Mouse (Mus musculus) forebrain, embryonic 15.5 days (tissue): Measurements from ENCODE around the gene Nptx2. TPM values are rescaled to one million over a fixed set of nuclear protein-coding genes. Genes with fewer than 3 reads are reported as not detected.
A peak's percentile ranks its signal among the peaks of the same experiment; 100 is the strongest.

Experiments
- ATAC-seq: fragments of 200-750 bp; cut with Nextera tagmentation; replicated peaks from 2 replicates; pipeline ENCODE4 v1.8.0; 2017; ENCODE audit warnings: mild to moderate bottlenecking, moderate TSS enrichment, moderate library complexity
- H3K27ac ChIP-seq: fragments of 300-500 bp; sonication (generic); replicated peaks from 2 replicates; pipeline ENCODE4 v1.5.1; 2015; ENCODE audit warnings: mild to moderate bottlenecking, inconsistent platforms
- H3K27me3 ChIP-seq: fragments of 300-500 bp; sonication (generic); 2 replicates; pipeline ENCODE4 v1.6.1; 2015; ENCODE audit warnings: inconsistent platforms
- H3K36me3 ChIP-seq: fragments of 300-500 bp; sonication (generic); 2 replicates; pipeline ENCODE4 v1.6.1; 2015; ENCODE audit warnings: mild to moderate bottlenecking, inconsistent platforms
- H3K4me1 ChIP-seq: fragments of 300-500 bp; sonication (generic); 2 replicates; pipeline ENCODE4 v1.6.1; 2015; ENCODE audit warnings: inconsistent platforms
- H3K4me2 ChIP-seq: fragments of 300-500 bp; sonication (generic); replicated peaks from 2 replicates; pipeline ENCODE4 v1.6.1; 2015; ENCODE audit warnings: mild to moderate bottlenecking, inconsistent platforms
- H3K4me3 ChIP-seq: fragments of 300-500 bp; sonication (generic); 2 replicates; pipeline ENCODE4 v1.5.1; 2015; ENCODE audit warnings: mild to moderate bottlenecking, inconsistent platforms
- H3K9ac ChIP-seq: fragments of 300-500 bp; sonication (generic); replicated peaks from 2 replicates; pipeline ENCODE4 v1.6.1; 2015; ENCODE audit warnings: mild to moderate bottlenecking, inconsistent platforms
- H3K9me3 ChIP-seq: fragments of 300-500 bp; sonication (generic); 2 replicates; pipeline ENCODE4 v1.6.1; 2016; ENCODE audit warnings: inconsistent platforms
- WGBS: fragments of 180-500 bp; shearing (Covaris S2); methylation state at CpG from one replicate; pipeline ENCODE4 v1.1.7; 2015; ENCODE audit warnings: mixed read lengths; 5-methylcytosine and 5-hydroxymethylcytosine counted together
- polyA plus RNA-seq: library from polyadenylated mRNA; unstranded; fragments of >200 nt; fragmentation: Nextera tagmentation; extraction: Ambion mirVana; gene quantifications from 2 replicates; pipeline ENCODE4 v1.2.1, GENCODE M21; 2015

Gene Nptx2
- polyA plus RNA-seq, 1 experiment from 2014 or later: 3.4 TPM

DNA sequence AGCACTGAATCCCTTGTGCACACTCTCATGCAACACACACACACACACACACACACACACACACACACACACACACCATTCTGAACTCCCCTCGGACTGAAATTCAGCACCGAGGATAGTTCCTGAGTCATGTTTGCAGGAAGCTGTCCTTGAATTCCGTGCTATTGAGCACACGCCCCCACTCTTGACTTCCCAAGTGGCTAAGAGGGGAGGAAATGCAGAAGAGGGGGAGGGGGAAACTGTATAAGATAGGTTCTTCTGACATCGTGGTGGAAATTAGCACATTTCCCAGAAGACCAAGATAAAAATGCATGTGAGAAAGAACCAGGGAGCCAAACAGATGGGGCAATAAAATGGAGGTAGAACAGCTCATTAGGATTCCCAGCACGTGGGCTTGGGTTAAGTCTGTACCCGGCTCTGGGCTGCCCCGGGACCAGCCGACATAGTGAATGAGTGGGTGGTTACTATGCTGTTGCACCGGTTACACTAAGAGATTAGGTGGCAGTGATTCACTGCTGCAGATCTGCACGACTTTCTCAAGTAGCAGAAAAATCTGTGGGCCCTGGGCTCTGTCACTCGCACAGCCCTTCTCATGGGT lies 2.9 kb upstream of the Nptx2 start:
- Histone ChIP-seq H3K36me3 (no peaks in the 10 kb centered on the region), H3K9me3 (no peaks in the 10 kb centered on the region), H3K4me3 (no peak overlapping the region), H3K27ac (0 out of 2 replicates have a peak overlapping the region, but pooled peaks have one; percentile 15), H3K27me3 (peaks cover 13% of the 10 kb centered on the region; the same call in 1 of the 2 replicates), H3K4me2 (no peak overlapping the region), H3K9ac (no peak overlapping the region), H3K4me1 (peaks cover 34% of the 10 kb centered on the region)
- no peak for ATAC-seq
- 14% methylated on average over 12 of the region's 12 CpGs for WGBS

DNA sequence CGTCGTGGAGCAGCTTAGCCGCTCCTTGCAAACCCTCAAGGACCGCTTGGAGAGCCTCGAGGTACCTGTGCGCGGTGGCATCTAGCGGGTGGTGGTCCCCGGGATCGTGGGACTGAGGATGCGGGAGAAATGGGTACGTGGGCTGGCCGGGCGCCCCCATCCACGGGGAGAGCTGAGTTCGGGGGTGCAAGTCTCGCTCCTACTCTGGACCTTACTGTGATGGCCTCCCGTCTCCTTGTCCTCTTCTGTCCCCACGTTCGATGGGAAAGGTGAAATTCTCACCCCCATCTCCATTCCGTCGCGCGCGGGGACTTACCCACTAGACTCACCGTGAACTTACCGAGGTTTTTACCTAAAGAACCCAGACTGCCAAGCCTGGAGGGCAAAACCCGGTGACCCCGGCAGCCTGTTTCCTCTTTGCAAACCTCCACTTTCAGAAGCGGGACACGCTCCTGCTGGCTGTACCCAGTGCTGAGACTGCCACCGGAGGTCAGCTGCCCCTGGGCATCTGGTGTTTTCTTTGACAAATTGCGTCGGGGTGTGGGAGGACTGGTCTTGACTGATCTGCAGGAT lies 807 bp downstream of the Nptx2 start:
- H3K36me3 ChIP-seq: no peaks in the 10 kb centered on the region
- ATAC-seq: no peak
- peak overlapping the region; percentile 37 for H3K9ac ChIP-seq
- peak overlapping the region; percentile 46 for H3K4me3 ChIP-seq
- peaks cover 20% of the 10 kb centered on the region; the same call in 1 of the 2 replicates for H3K27me3 ChIP-seq
- no peak overlapping the region for H3K27ac ChIP-seq
- peaks cover 48% of the 10 kb centered on the region for H3K4me1 ChIP-seq
- WGBS: 2% methylated on average over 34 of the region's 34 CpGs
- H3K9me3 ChIP-seq: no peaks in the 10 kb centered on the region
- peak overlapping the region; percentile 51 for H3K4me2 ChIP-seq

DNA sequence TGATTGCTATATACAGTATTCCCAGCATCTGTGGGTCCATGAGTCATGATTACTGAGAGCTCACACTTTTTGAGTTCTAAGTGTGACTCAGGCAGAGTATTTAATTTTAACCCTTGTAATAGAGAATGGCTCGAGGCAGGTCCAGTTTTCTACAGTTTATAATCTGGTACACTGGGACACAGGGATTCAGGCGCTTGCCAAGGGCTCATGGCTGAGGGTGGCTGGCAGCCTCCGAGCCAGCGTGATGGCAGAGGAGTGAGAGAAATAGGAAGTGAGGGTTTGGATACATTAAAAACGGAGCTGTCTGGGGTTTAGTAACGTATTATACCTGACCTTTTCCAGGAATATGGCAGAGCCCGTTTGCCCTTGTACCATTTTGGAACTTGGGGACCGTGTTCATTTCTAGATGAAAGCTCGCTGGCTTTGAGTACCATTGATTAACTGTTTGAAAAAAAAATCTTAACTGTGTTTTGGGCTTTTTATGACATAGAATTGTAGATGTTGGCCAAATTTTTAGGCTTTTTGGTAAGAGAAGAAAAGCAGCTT lies 1.7 kb downstream of the Nptx2 start:
- Histone ChIP-seq H3K4me1 (peaks cover 48% of the 10 kb centered on the region), H3K4me2 (peak overlapping the region; percentile 51), H3K36me3 (no peaks in the 10 kb centered on the region), H3K9me3 (no peaks in the 10 kb centered on the region), H3K9ac (no peak overlapping the region), H3K4me3 (peak overlapping the region; percentile 46), H3K27me3 (peaks cover 20% of the 10 kb centered on the region; the same call in 1 of the 2 replicates), H3K27ac (no peak overlapping the region)
- ATAC-seq: no peak
- WGBS: 5% methylated on average over 9 of the region's 9 CpGs

DNA sequence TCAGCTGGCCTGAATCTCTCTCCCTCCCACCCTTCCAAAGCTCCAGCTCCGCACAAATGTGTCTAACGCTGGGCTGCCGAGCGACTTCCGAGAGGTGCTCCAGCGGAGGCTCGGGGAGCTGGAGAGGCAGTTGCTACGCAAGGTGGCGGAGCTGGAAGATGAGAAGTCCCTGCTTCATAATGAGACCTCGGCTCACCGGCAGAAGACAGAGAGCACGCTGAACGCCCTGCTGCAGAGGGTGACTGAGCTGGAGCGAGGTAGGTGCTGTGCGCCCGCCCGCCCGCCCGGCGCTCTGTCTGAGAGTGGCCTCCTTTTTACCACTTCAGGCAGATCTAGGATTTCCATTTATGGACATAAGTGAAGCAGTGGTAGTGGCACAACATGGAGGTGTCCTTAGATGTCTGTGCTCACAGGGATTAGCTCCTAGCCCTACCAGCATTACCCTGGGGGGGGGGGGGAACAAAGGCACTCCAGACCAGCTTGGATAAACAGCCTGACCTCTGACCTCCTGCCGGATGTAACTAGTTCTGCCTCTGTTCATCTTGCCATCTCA lies 2.5 kb downstream of the Nptx2 start:
- Histone ChIP-seq H3K4me1 (peaks cover 41% of the 10 kb centered on the region), H3K36me3 (no peaks in the 10 kb centered on the region), H3K4me2 (peak overlapping the region; percentile 51), H3K27ac (no peak overlapping the region), H3K4me3 (peak overlapping the region; percentile 46), H3K9me3 (no peaks in the 10 kb centered on the region), H3K27me3 (peaks cover 20% of the 10 kb centered on the region; the same call in 1 of the 2 replicates), H3K9ac (peak overlapping the region; percentile 48)
- 2% methylated on average over 21 of the region's 21 CpGs for WGBS
- no peak for ATAC-seq

DNA sequence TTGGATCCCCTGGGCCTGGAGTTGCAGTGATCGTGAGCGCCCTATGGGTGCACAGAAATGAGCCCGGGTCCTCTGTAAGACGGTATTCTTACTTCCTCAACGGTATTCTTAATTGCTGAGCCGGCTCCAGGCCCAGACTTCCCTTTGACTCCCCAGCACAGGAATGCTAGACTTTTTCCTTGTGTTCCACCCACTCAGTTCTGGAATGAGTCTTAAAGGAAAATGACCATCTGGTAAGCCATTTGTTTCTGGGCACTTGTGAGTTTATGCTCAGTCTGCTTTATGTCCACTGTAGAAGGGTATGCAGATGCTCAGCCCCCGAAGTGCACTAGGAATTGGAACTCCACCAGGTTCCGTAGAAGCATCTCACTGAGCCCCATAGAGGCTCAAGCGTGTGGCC lies 4.3 kb downstream of the Nptx2 start:
- 72% methylated on average over 9 of the region's 9 CpGs for WGBS
- no peak for ATAC-seq
- no peaks in the 10 kb centered on the region for H3K9me3 ChIP-seq
- no peak overlapping the region for H3K4me2 ChIP-seq
- H3K9ac ChIP-seq: no peak overlapping the region
- H3K27me3 ChIP-seq: peaks cover 15% of the 10 kb centered on the region; the same call in 1 of the 2 replicates
- peaks cover 36% of the 10 kb centered on the region for H3K4me1 ChIP-seq
- H3K36me3 ChIP-seq: no peaks in the 10 kb centered on the region
- H3K4me3 ChIP-seq: no peak overlapping the region
- no peak overlapping the region for H3K27ac ChIP-seq

DNA sequence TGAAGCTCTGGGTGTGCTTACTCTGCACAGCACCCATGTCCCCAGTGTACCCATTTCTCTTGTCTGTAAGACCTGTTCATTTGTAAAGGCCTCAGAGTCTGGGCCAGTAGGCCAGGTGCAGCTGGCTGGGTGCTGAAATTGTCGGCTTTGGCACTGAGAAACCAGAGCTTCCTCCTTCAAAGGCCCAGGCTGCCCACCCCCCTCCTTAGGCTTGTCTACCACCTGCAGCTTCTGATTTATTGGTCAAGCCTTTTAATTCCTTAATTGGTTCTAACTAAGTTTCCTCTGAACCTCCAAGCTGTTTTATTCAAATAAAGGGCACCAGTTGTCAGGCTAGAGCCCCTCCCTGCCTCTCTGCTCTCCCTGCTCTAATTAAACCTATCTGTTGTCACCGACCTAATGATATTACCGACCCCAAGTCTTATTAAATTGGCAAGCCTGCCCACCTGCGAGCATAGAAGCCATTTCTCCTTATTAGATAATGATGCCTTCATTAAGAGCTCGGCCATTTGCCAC lies 5.0 kb downstream of the Nptx2 start:
- peaks cover 15% of the 10 kb centered on the region; the same call in 1 of the 2 replicates for H3K27me3 ChIP-seq
- no peak for ATAC-seq
- no peaks in the 10 kb centered on the region for H3K9me3 ChIP-seq
- no peak overlapping the region for H3K4me3 ChIP-seq
- no peak overlapping the region for H3K9ac ChIP-seq
- no peak overlapping the region for H3K4me2 ChIP-seq
- 4% methylated on average over 5 of the region's 5 CpGs for WGBS
- H3K4me1 ChIP-seq: peaks cover 32% of the 10 kb centered on the region
- no peaks in the 10 kb centered on the region for H3K36me3 ChIP-seq
- H3K27ac ChIP-seq: no peak overlapping the region

DNA sequence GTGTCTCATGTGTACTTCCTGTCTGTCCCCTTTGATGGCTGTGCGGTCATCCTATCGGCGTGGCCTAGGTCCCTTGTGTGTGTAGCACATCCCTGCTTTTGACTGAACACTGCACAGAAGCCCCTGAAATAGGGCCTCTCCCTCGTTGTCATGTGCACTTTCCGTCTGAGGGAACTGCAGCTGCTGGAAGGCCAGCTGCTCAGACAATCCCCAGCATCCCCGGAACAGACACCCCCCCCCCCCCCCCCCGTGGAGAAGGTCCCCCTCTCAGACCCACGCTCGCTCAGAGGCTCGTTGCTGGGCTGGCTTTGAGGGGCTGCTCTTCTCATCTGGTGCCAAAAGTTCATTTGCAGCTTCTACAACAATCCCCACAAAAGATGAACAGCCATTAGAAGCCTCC lies 11.0 kb downstream of the Nptx2 start:
- no peak overlapping the region for H3K4me2 ChIP-seq
- no peak overlapping the region for H3K9ac ChIP-seq
- ATAC-seq: peak; percentile 78
- peaks cover 20% of the 10 kb centered on the region for H3K4me1 ChIP-seq
- no peaks in the 10 kb centered on the region for H3K36me3 ChIP-seq
- H3K27me3 ChIP-seq: no peaks in the 10 kb centered on the region
- no peak overlapping the region for H3K4me3 ChIP-seq
- H3K9me3 ChIP-seq: no peaks in the 10 kb centered on the region
- 6% methylated on average over 9 of the region's 10 CpGs for WGBS
- H3K27ac ChIP-seq: peak overlapping the region; percentile 63

DNA sequence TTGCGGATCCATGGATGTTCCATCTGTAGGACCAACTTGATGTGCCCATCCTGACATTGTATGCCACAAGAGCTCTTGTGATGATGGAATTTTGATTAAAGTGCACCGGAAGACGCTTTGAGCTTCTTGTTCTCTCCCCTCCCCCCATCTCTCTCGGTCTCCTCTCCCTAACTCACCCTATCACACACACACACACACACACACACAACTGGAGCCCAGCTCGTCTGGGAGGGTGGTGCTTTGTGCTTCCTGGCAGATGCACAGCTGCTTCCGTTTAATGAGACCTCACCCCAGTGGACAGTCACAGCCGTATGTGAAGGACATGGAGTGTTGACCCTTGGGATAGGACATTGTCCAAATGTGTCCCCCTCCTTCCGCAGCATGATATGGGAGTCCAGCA lies 11.7 kb downstream of the Nptx2 start:
- 32% methylated on average over 8 of the region's 8 CpGs for WGBS
- Histone ChIP-seq H3K4me3 (no peak overlapping the region), H3K4me2 (no peak overlapping the region), H3K27ac (peak overlapping the region; percentile 63; the same call in 1 of the 2 replicates), H3K36me3 (no peaks in the 10 kb centered on the region), H3K9ac (no peak overlapping the region), H3K4me1 (peaks cover 20% of the 10 kb centered on the region), H3K9me3 (no peaks in the 10 kb centered on the region), H3K27me3 (no peaks in the 10 kb centered on the region)
- no peak for ATAC-seq

DNA sequence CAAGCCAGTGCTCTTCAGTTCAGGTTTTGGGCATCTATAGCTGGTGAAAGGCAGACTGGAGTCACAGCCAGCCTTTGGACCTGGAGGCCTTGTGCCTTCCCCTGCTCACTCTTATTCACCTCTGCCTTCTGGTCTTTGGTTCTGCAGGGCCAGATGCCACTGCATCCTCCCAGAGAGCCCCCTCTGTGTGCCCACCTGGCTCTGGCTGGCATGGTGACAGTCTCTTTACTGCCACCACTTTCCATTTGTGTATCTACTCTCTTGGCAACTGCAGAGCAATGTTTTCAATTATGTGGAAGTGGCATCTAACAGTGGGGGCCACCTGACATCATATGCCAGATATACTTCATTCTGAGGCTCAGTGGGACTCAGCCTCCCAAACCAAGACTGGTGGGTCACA lies 12.8 kb downstream of the Nptx2 start:
- no peak overlapping the region for H3K27ac ChIP-seq
- H3K4me2 ChIP-seq: no peak overlapping the region
- no peak overlapping the region for H3K9ac ChIP-seq
- no peaks in the 10 kb centered on the region for H3K27me3 ChIP-seq
- peaks cover 20% of the 10 kb centered on the region for H3K4me1 ChIP-seq
- no peak for ATAC-seq
- no peaks in the 10 kb centered on the region for H3K36me3 ChIP-seq
- H3K9me3 ChIP-seq: no peaks in the 10 kb centered on the region
- no peak overlapping the region for H3K4me3 ChIP-seq

DNA sequence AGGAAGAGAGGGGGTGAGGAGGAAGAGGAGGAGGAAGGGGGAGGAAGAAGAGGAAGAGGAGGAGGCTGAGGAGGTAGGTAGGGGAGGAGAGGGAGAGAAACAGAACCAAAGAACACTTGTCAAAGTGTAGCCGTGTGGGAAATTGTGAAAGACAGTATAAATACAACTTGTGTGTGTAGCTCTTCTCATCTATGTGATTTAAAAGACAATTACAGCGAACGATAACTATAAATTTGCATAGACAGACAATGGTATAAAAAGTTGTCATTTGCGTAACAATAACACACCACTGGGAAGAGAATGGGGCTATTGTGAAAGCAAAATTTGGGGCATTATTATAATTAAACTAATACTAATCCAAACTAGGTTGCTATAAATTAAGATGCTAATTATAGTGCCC lies 20.0 kb downstream of the Nptx2 start:
- Histone ChIP-seq H3K4me2 (no peak overlapping the region), H3K36me3 (no peaks in the 10 kb centered on the region), H3K27me3 (no peaks in the 10 kb centered on the region), H3K27ac (no peak overlapping the region), H3K9me3 (no peaks in the 10 kb centered on the region), H3K4me1 (no peaks in the 10 kb centered on the region), H3K9ac (no peak overlapping the region), H3K4me3 (no peak overlapping the region)
- 36% methylated on average over 4 of the region's 4 CpGs for whole genome bisulfite sequencing
- ATAC-seq: peak; percentile 55; the same call in 1 of the 2 replicates

DNA sequence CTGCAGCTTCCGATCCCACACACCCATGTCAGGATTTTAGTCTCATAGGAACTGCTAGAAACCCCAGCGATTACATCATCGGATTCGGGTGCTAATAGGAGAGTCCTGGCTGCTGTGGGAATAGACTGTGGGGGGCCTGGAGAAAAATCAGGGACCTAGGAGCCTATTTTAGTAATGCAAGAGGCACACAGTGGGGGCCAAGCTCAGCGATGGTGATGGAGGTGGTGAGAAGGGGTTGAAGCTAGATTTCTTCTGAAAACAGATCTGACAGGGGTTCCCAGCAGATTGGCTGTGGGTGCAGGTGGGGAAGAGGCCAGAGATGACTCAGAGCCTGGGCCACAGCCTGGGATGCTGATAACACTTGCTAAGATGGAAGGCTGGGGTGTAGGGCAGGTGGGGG lies 39.4 kb downstream of the Nptx2 start:
- no peaks in the 10 kb centered on the region for H3K4me1 ChIP-seq
- H3K36me3 ChIP-seq: no peaks in the 10 kb centered on the region
- no peak overlapping the region for H3K9ac ChIP-seq
- 90% methylated on average over 5 of the region's 5 CpGs for WGBS
- H3K27me3 ChIP-seq: no peaks in the 10 kb centered on the region
- no peak overlapping the region for H3K4me3 ChIP-seq
- no peak overlapping the region for H3K4me2 ChIP-seq
- H3K9me3 ChIP-seq: no peaks in the 10 kb centered on the region
- no peak for ATAC-seq
- no peak overlapping the region for H3K27ac ChIP-seq

DNA sequence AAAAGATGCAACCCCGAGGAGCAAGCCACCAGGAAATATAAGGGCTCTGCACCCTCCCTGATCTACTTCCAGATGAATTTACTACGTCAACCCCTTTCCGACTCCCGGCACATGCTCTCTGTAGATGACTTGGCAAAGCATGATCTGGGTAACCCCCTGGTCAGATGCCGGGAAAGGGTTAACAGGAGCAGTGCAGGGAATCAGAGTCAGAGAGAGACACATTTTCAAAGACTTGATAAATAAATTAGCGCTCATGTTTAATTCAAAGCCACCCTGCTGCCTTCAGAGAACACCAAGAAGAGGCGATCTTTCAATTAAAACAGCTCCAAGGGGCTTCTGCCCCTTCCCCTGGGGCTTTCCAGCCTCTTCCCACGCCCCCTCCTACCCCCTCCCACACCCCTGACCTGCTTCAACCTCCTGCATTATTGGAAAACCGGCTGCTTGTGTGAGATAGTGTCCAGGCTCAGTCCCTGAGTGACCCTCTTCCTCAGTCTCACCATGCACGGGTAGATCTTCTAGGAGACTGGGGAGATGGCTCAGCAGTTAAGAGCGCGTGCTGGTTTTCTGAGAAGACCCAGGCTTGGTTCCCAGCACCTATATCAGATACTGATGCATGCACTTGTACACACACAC lies 45.7 kb downstream of the Nptx2 start:
- Histone ChIP-seq H3K9me3 (no peaks in the 10 kb centered on the region), H3K36me3 (no peaks in the 10 kb centered on the region), H3K4me2 (peak overlapping the region; percentile 1; the same call in 1 of the 2 replicates), H3K27ac (0 out of 2 replicates have a peak overlapping the region, but pooled peaks have one; percentile 33), H3K27me3 (no peaks in the 10 kb centered on the region), H3K4me3 (no peak overlapping the region), H3K4me1 (peaks cover 9% of the 10 kb centered on the region), H3K9ac (no peak overlapping the region)
- WGBS: 20% methylated on average over 12 of the region's 12 CpGs
- ATAC-seq: peak; percentile 43; the same call in 1 of the 2 replicates
